Mouse (Mus musculus) lung, postnatal 0 days (tissue): Measurements from ENCODE around the gene Pax6.

ENCODE experiments used
- CTCF ChIP-seq: IDR thresholded peaks from 2 replicates; pipeline ENCODE4 v1.5.1; 2016; ENCODE audit warnings: antibody characterized with exemption, mild to moderate bottlenecking
- EP300 ChIP-seq: IDR thresholded peaks from 2 replicates; pipeline ENCODE4 v1.6.1; 2016; ENCODE audit warnings: antibody characterized with exemption, mild to moderate bottlenecking, control low read depth

GRCm38 (mm10) chr2:105685651-105686050 is 17.0 kb downstream of the Pax6 start:
- TF ChIP-seq CTCF: no peak
- TF ChIP-seq EP300: no peak
